ENCODE assay signal across 8 mouse cellular contexts in the genomic region with DNA sequence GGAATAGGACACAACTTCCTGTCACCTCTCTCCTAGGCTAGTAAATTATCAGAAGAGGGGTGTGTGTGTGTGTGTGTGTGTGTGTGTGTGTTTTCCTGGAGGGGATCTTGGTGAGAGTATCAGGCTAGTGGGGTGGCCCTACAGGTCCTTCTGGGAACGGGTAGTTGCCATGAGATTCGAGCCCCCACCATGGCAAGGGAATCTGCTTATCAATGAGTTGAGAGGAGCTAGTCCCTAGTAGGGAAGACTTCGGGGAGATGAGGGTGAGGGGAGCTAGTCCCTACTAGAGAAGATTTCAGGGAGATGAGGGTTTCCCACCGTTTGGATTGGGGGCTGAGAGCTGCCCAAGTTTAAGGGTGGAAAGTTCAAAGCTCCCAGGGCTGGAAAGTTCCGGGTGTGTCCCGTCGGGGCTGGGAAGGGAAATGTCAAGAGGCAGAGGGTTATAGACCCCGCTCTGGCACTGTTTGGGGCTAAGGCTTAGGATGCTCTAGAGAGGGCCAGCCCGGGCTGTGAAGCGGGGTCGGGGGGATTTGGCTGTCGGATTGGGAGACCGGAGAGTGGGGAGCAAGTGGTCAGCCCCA. TPM values are rescaled to one million over a fixed set of nuclear protein-coding genes. Genes with fewer than 3 reads are reported as not detected.
A peak's percentile ranks its signal among the peaks of the same experiment; 100 is the strongest.
DNase-seq lines count a peak whose midpoint lies in the region; ATAC-seq lines count a peak whose summit lies in the region.

No protein-coding gene starts in this region.

- peaks cover 7% of the 10 kb centered on the region; the same call in 1 of the 2 replicates for H3K36me3 ChIP-seq in heart, embryonic 15.5 days
- 0 out of 2 replicates have a peak, but pooled peaks cover under 1% of the 10 kb centered on the region for H3K36me3 ChIP-seq in limb, embryonic 13.5 days
- H3K36me3 ChIP-seq in neural tube, embryonic 15.5 days, result peaks cover 15% of the 10 kb centered on the region; the same call in 1 of the 2 replicates

- no peaks in the 10 kb centered on the region for H3K27me3 ChIP-seq in heart, embryonic 15.5 days
- H3K27me3 ChIP-seq in limb, embryonic 13.5 days, result no peaks in the 10 kb centered on the region
- no peaks in the 10 kb centered on the region for H3K27me3 ChIP-seq in neural tube, embryonic 15.5 days (replicated peaks)

- peak overlapping the region; percentile 95 for H3K4me2 ChIP-seq in heart, embryonic 15.5 days
- H3K4me2 ChIP-seq in limb, embryonic 13.5 days (replicated peaks), result peak overlapping the region; percentile 91
- peak overlapping the region; percentile 85 for H3K4me2 ChIP-seq in neural tube, embryonic 15.5 days

- H3K9me3 ChIP-seq in heart, embryonic 15.5 days (replicated peaks), result no peaks in the 10 kb centered on the region
- no peaks in the 10 kb centered on the region for H3K9me3 ChIP-seq in limb, embryonic 13.5 days
- no peaks in the 10 kb centered on the region for H3K9me3 ChIP-seq in neural tube, embryonic 15.5 days (replicated peaks)

- peaks cover 21% of the 10 kb centered on the region for H3K4me1 ChIP-seq in heart, embryonic 15.5 days (replicated peaks)
- H3K4me1 ChIP-seq in limb, embryonic 13.5 days, result peaks cover 16% of the 10 kb centered on the region
- peaks cover 33% of the 10 kb centered on the region for H3K4me1 ChIP-seq in neural tube, embryonic 15.5 days

- H3K27ac ChIP-seq in heart, embryonic 15.5 days, result peak overlapping the region; percentile 90
- peak overlapping the region; percentile 72; the same call in 1 of the 2 replicates for H3K27ac ChIP-seq in limb, embryonic 13.5 days
- peak overlapping the region; percentile 85 for H3K27ac ChIP-seq in neural tube, embryonic 15.5 days (replicated peaks)

- 2% methylated on average over 13 of the region's 13 CpGs for WGBS in heart, embryonic 15.5 days
- 5% methylated on average over 13 of the region's 13 CpGs for WGBS in limb, embryonic 13.5 days
- WGBS in neural tube, embryonic 15.5 days, result 3% methylated on average over 13 of the region's 13 CpGs

- peak overlapping the region; percentile 94 for H3K4me3 ChIP-seq in heart, embryonic 15.5 days
- peak overlapping the region; percentile 88 for H3K4me3 ChIP-seq in limb, embryonic 13.5 days
- peak overlapping the region; percentile 63 for H3K4me3 ChIP-seq in neural tube, embryonic 15.5 days (replicated peaks)

- peak; percentile 23 for DNase-seq in cerebellum, adult 9-11 months
- DNase-seq in cerebellum, adult 8-10 months, result no peak
- no peak for DNase-seq in layer of hippocampus, adult 11-12 months (ENCODE audit: low spot score)
- DNase-seq in cerebellum, postnatal 4 days (ENCODE audit: low spot score in 2 of 2), result no peak

- ATAC-seq in activated CD4-positive, CD25-positive, alpha-beta regulatory T cell, adult 4 months, result peak; percentile 43
- ATAC-seq in heart, embryonic 15.5 days (replicated peaks; ENCODE audit: insufficient number of reproducible peaks, insufficient read depth, low FRiP score, low read depth), result peak; percentile 38
- no peak; the same call in 1 of the 2 replicates for ATAC-seq in limb, embryonic 13.5 days (ENCODE audit: low FRiP score, low read depth)
- no peak; the same call in 1 of the 2 replicates for ATAC-seq in neural tube, embryonic 15.5 days (ENCODE audit: low FRiP score)

- H3K9ac ChIP-seq in heart, embryonic 15.5 days, result peak overlapping the region; percentile 95
- H3K9ac ChIP-seq in limb, embryonic 13.5 days, result peak overlapping the region; percentile 91
- peak overlapping the region; percentile 75 for H3K9ac ChIP-seq in neural tube, embryonic 15.5 days (replicated peaks)

RNA-seq across cellular contexts. Expression of gene Tmem9b, which starts 1.2 kb away (rescaled TPM):
- polyA plus RNA-seq in activated CD4-positive, CD25-positive, alpha-beta regulatory T cell, adult 4 months (2017; shearing (Covaris generic)), result 100 to 1,000 TPM; 118 to 122 TPM
- 56.4 and 57.1 TPM in 2 replicates for polyA plus RNA-seq in heart, embryonic 15.5 days (2015; fragmentation: Nextera tagmentation; extraction: Ambion mirVana)
- 46.8 and 47.8 TPM in 2 replicates for polyA plus RNA-seq in limb, embryonic 13.5 days (2015; fragmentation: Nextera tagmentation; extraction: Ambion mirVana)
- 125 and 134 TPM in 2 replicates for polyA plus RNA-seq in neural tube, embryonic 15.5 days (2015; fragmentation: Nextera tagmentation; extraction: Ambion mirVana)

RNA-seq across cellular contexts. Expression of gene Ascl3, which starts 20.0 kb away (rescaled TPM):
- not detected for polyA plus RNA-seq in activated CD4-positive, CD25-positive, alpha-beta regulatory T cell, adult 4 months (2017; shearing (Covaris generic))
- polyA plus RNA-seq in heart, embryonic 15.5 days (2015; fragmentation: Nextera tagmentation; extraction: Ambion mirVana), result 0.36 TPM in 1 of 2 replicates, not detected in the other
- polyA plus RNA-seq in limb, embryonic 13.5 days (2015; fragmentation: Nextera tagmentation; extraction: Ambion mirVana), result not detected in 2 replicates
- 0.23 TPM in 1 of 2 replicates, not detected in the other for polyA plus RNA-seq in neural tube, embryonic 15.5 days (2015; fragmentation: Nextera tagmentation; extraction: Ambion mirVana)

RNA-seq across cellular contexts. Expression of gene BC051019, which starts 27.9 kb away (rescaled TPM):
- under 1 TPM in 1 of 2 experiments, not detected in 1; 0.26 TPM for polyA plus RNA-seq in activated CD4-positive, CD25-positive, alpha-beta regulatory T cell, adult 4 months (2017; shearing (Covaris generic))
- 0.24 TPM in 2 replicates for polyA plus RNA-seq in heart, embryonic 15.5 days (2015; fragmentation: Nextera tagmentation; extraction: Ambion mirVana)
- 0.19 TPM in 2 replicates for polyA plus RNA-seq in limb, embryonic 13.5 days (2015; fragmentation: Nextera tagmentation; extraction: Ambion mirVana)
- polyA plus RNA-seq in neural tube, embryonic 15.5 days (2015; fragmentation: Nextera tagmentation; extraction: Ambion mirVana), result not detected in 2 replicates

RNA-seq across cellular contexts. Expression of gene Nrip3, which starts 30.3 kb away (rescaled TPM):
- under 1 TPM; 0.46 to 0.61 TPM for polyA plus RNA-seq in activated CD4-positive, CD25-positive, alpha-beta regulatory T cell, adult 4 months (2017; shearing (Covaris generic))
- polyA plus RNA-seq in heart, embryonic 15.5 days (2015; fragmentation: Nextera tagmentation; extraction: Ambion mirVana), result 0.26 and 0.82 TPM in 2 replicates
- polyA plus RNA-seq in limb, embryonic 13.5 days (2015; fragmentation: Nextera tagmentation; extraction: Ambion mirVana), result 0.49 and 0.73 TPM in 2 replicates
- 12.7 and 14.1 TPM in 2 replicates for polyA plus RNA-seq in neural tube, embryonic 15.5 days (2015; fragmentation: Nextera tagmentation; extraction: Ambion mirVana)

RNA-seq across cellular contexts. Expression of gene Akip1, which starts 48.0 kb away (rescaled TPM):
- 10 to 100 TPM; 25.5 to 35.6 TPM for polyA plus RNA-seq in activated CD4-positive, CD25-positive, alpha-beta regulatory T cell, adult 4 months (2017; shearing (Covaris generic))
- polyA plus RNA-seq in heart, embryonic 15.5 days (2015; fragmentation: Nextera tagmentation; extraction: Ambion mirVana), result 31.6 and 33.2 TPM in 2 replicates
- polyA plus RNA-seq in limb, embryonic 13.5 days (2015; fragmentation: Nextera tagmentation; extraction: Ambion mirVana), result 33.3 and 37.8 TPM in 2 replicates
- polyA plus RNA-seq in neural tube, embryonic 15.5 days (2015; fragmentation: Nextera tagmentation; extraction: Ambion mirVana), result 16.2 and 21.7 TPM in 2 replicates

Comparison
In these comparisons a context has a peak if more than half of its experiments do, and no peak if none do; other contexts are left out.
1. ATAC-seq: peak in activated CD4-positive, CD25-positive, alpha-beta regulatory T cell, adult 4 months (single experiment) and heart, embryonic 15.5 days (single experiment); none in limb, embryonic 13.5 days (single experiment) and neural tube, embryonic 15.5 days (single experiment).
2. Peak in every context shown above with its lines, with median percentiles within 50 percentile points of each other: H3K27ac ChIP-seq, H3K4me2 ChIP-seq, H3K4me3 ChIP-seq and H3K9ac ChIP-seq.